Mouse (Mus musculus) intestine, embryonic 16.5 days (tissue): ENCODE results near the gene Spem1. TPM values are rescaled to one million over a fixed set of nuclear protein-coding genes. Genes with fewer than 3 reads are reported as not detected.

Source experiments
- ATAC-seq: fragments of 200-750 bp; cut with Nextera tagmentation; 2 replicates; pipeline ENCODE4 v1.8.0; 2017; ENCODE audit warnings: moderate TSS enrichment, moderate library complexity
- H3K27ac ChIP-seq: fragments of 300-500 bp; sonication (generic); 2 replicates; pipeline ENCODE4 v1.5.1; 2014; ENCODE audit warnings: mild to moderate bottlenecking, low read length
- H3K27me3 ChIP-seq: fragments of 300-500 bp; sonication (generic); replicated peaks from 2 replicates; pipeline ENCODE4 v1.6.1; 2014; ENCODE audit warnings: low read length, control low read depth, mixed read lengths; ENCODE audit not compliant: control insufficient read depth, insufficient read depth
- H3K36me3 ChIP-seq: fragments of 300-500 bp; sonication (generic); 2 replicates; pipeline ENCODE4 v1.6.1; 2014; ENCODE audit warnings: low read length, control low read depth; ENCODE audit not compliant: control insufficient read depth, insufficient read depth
- H3K4me1 ChIP-seq: fragments of 300-500 bp; sonication (generic); 2 replicates; pipeline ENCODE4 v1.6.1; 2014; ENCODE audit warnings: low read length, control low read depth, mixed read lengths; ENCODE audit not compliant: control insufficient read depth, insufficient read depth
- H3K4me2 ChIP-seq: fragments of 300-500 bp; sonication (generic); 2 replicates; pipeline ENCODE4 v1.6.1; 2014; ENCODE audit warnings: low read depth, low read length, control low read depth
- H3K4me3 ChIP-seq: fragments of 300-500 bp; sonication (generic); 2 replicates; pipeline ENCODE4 v1.5.1; 2014; ENCODE audit warnings: mild to moderate bottlenecking, low read length
- H3K9ac ChIP-seq: fragments of 300-500 bp; sonication (generic); 2 replicates; pipeline ENCODE4 v1.6.1; 2014; ENCODE audit warnings: low read depth, low read length
- H3K9me3 ChIP-seq: fragments of 300-500 bp; sonication (generic); 2 replicates; pipeline ENCODE4 v1.6.1; 2016; ENCODE audit warnings: low read length, control low read depth; ENCODE audit not compliant: control insufficient read depth
- WGBS: fragments of 180-500 bp; shearing (Covaris S2); extraction: QIAGEN DNeasy Blood & Tissue Kit; methylation state at CpG from one replicate; pipeline ENCODE4 v1.1.7; 2014; 5-methylcytosine and 5-hydroxymethylcytosine counted together
- polyA plus RNA-seq: library from polyadenylated mRNA; unstranded; fragments of >200 nt; fragmentation: Nextera tagmentation; extraction: Ambion mirVana; gene quantifications from 2 replicates; pipeline ENCODE4 v1.2.1, GENCODE M21; 2015

Gene Spem1
- polyA plus RNA-seq, 1 experiment from 2014 or later, result not detected

DNA sequence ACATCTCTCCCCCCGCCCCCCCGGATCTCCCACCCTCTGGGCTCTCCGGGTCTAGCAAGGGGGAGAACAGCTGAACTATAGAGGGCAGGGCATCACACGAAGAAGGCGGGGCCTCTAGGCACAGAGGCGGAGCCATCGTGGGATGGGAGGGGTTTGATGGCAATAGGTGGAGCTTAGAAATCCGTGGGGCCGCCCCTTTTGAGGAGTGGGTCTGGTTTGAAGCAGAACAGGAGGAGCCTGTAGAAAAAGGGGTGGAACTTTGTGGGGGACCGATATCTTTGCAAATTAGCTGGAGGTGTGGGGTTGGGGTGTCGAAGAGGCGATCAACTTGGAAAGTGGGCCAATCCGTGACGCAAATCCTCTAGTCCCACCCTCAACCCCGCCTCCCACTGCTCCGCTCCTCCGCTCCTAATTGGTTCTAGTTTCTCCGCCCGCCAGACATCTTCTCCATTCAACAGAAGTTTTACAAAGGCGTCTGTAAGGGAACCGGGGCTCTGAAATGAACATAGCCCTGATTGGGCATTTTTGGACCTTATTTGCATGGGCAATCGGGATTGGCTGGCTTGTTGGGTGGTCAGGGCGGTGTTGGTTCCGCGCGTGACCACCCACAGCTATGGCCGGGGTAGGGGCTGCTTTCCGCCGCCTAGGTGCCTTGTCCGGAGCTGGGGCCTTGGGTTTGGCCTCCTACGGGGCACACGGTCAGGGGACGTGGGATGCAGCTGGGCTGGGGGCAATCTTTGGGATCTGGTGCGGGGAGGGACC, 16.2 kb upstream of the Spem1 start, which contains the start of gene Tmem256:
Gene Tmem256 (plus strand): TSS at position 563 of the 762 bp plus-strand sequence.
- 0 out of 2 replicates have a peak, but pooled peaks cover 3% of the 10 kb centered on the region for H3K36me3 ChIP-seq
- peak within 1 kb of the TSS; percentile 93 for H3K27ac ChIP-seq
- WGBS, result 0% methylated on average over 34 of the region's 34 CpGs
- no peaks in the 10 kb centered on the region for H3K9me3 ChIP-seq
- peak within 1 kb of the TSS; percentile 71 for H3K4me3 ChIP-seq
- H3K4me2 ChIP-seq, result peak within 1 kb of the TSS; percentile 95
- peak within 1 kb of the TSS; percentile 79 for H3K9ac ChIP-seq
- peak; percentile 93 for ATAC-seq
- peaks cover 29% of the 10 kb centered on the region for H3K4me1 ChIP-seq
- H3K27me3 ChIP-seq, result peaks cover 5% of the 10 kb centered on the region; the same call in 1 of the 2 replicates

DNA sequence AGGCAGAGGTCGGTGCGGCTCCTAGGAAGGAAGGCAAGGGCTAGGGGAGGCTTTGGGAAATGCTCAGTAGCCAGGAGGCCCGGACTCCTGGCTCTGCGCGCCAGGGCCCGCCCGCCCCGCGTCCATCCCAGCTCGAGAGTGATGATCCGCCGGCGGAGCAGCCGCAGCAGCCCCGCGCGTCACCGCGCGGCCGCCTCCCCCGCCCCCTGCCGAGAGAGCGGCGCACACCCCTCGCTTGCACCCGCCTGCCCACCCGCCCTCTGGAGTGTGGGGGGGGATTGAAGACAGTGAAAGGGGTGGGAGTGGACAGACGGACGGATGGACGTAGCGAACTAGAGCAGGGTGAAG, 15.6 kb upstream of the Spem1 start, which contains the start of gene Nlgn2:
Gene Nlgn2 (minus strand): TSS at position 181 of the 348 bp plus-strand sequence.
- H3K27ac ChIP-seq, result peak within 1 kb of the TSS; percentile 93
- H3K9me3 ChIP-seq, result no peaks in the 10 kb centered on the region
- WGBS, result 0% methylated on average over 31 of the region's 32 CpGs
- H3K4me2 ChIP-seq, result peak within 1 kb of the TSS; percentile 95
- peak within 1 kb of the TSS; percentile 71 for H3K4me3 ChIP-seq
- ATAC-seq, result peak; percentile 64
- H3K36me3 ChIP-seq, result 0 out of 2 replicates have a peak, but pooled peaks cover 3% of the 10 kb centered on the region
- peak within 1 kb of the TSS; percentile 79 for H3K9ac ChIP-seq
- peaks cover 5% of the 10 kb centered on the region; the same call in 1 of the 2 replicates for H3K27me3 ChIP-seq
- H3K4me1 ChIP-seq, result peaks cover 29% of the 10 kb centered on the region

DNA sequence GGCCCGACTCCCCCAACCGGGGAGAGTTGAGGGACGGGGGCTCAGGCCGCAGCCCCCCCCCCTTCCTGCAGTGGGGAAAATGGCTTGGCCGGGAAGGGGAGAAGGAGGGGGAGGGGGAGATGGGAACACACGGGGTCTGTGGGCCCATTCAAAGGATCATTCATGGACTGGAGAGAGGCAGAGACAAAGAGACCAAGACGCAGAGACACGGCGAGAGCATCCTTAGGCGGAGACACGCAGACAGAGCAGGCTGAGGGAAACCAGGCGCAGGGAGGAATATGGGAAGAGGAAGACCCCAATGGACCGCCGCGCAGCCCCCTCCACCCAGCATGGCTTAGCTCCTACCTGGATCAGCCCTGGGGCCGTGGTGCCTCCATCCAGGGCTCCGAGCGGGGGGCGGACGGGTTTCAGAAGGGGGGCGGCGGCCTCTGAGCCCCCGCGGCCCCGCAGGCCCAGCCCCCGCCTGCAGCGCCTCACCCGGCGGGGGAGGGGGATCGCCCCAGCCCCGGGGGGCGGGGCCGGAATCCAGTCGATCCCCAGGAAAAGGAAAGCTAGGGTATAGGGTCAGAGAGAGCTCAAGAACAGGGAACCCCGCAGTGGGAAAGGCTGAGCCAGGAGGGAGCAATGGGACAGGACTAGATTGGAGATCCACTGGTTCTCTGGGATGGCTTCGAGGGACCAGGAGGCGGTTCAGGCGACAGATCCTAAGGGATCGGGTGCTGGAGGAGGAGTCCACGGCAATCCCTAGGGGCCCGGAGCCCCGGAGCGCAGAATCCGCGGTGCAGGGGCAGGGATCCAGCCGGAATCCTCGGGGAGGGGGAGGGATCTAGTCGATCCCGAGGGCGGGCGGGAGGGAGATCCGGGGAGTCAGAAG, 15.0 kb upstream of the Spem1 start:
- Histone ChIP-seq H3K9me3 (no peaks in the 10 kb centered on the region), H3K27me3 (peaks cover 5% of the 10 kb centered on the region; the same call in 1 of the 2 replicates), H3K9ac (peak overlapping the region; percentile 79), H3K4me2 (peak overlapping the region; percentile 95), H3K4me3 (peak overlapping the region; percentile 71), H3K36me3 (0 out of 2 replicates have a peak, but pooled peaks cover 3% of the 10 kb centered on the region), H3K27ac (peak overlapping the region; percentile 81), H3K4me1 (peaks cover 29% of the 10 kb centered on the region)
- WGBS, result 2% methylated on average over 49 of the region's 52 CpGs
- peak; percentile 7; the same call in 1 of the 2 replicates for ATAC-seq

DNA sequence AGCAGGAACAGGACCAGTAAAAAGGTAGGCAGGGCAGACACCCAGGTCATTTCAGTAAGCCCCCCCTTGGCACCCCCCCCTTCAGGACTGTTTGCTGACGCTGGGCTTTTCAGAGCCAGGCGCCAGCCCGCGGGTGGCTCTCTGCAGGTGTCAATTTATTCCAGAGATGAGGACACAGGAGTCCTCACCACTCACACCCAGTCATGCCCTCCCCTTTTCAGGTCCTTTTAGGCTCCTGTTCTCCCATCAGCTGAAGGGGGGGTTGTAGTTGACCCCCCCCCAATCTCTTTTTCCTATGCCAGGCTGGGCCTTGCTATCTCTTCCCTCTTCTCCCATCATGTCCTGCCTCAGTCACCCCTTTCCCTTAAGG, 14.0 kb upstream of the Spem1 start:
- H3K9ac ChIP-seq, result peak overlapping the region; percentile 78

DNA sequence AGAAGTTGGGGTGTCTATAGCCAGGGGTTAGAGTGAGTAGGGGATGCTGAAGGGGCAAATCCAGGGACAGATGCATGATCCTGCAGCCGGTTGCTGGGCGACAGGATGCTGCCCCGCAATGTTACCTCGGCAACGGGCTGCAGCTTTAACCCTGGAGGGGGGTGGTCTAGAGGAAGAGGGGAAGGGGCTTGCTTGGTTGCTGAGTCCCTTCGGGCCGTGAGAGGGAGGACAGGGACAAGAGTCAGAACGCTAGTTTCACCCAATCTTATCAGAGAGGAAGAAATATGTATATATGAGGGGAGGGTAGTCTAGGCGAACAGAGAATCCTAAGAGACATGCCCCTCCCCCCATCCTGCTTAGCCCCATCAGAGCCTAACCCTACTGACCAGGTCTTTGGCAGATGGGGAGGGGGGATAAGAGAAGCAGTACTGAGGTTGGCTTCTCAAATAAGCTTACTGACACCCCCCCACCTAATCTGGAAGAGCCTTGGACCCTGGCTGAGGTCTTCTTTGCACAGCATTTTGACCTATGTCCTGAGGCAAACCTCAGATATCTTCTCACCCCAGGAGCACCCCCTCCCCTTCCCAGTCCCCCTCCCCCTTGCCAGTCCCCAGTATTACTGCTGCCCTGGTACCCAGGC, 13.5 kb upstream of the Spem1 start:
- Histone ChIP-seq H3K27me3 (peaks cover 5% of the 10 kb centered on the region; the same call in 1 of the 2 replicates), H3K4me2 (peak overlapping the region; percentile 95), H3K27ac (no peak overlapping the region), H3K9me3 (no peaks in the 10 kb centered on the region), H3K9ac (peak overlapping the region; percentile 78), H3K36me3 (0 out of 2 replicates have a peak, but pooled peaks cover 3% of the 10 kb centered on the region), H3K4me3 (peak overlapping the region; percentile 71; the same call in 1 of the 2 replicates), H3K4me1 (peaks cover 29% of the 10 kb centered on the region)
- no peak for ATAC-seq
- WGBS, result 26% methylated on average over 9 of the region's 9 CpGs

More for the DNA sequence above, 14.0 kb upstream of the Spem1 start:
- no peak for ATAC-seq
- WGBS, result 29% methylated on average over 4 of the region's 4 CpGs
- peak overlapping the region; percentile 71 for H3K4me3 ChIP-seq
- H3K9me3 ChIP-seq, result no peaks in the 10 kb centered on the region
- 0 out of 2 replicates have a peak, but pooled peaks cover 3% of the 10 kb centered on the region for H3K36me3 ChIP-seq
- no peak overlapping the region for H3K27ac ChIP-seq
- H3K4me1 ChIP-seq, result peaks cover 29% of the 10 kb centered on the region
- H3K27me3 ChIP-seq, result peaks cover 5% of the 10 kb centered on the region; the same call in 1 of the 2 replicates
- peak overlapping the region; percentile 95 for H3K4me2 ChIP-seq

DNA sequence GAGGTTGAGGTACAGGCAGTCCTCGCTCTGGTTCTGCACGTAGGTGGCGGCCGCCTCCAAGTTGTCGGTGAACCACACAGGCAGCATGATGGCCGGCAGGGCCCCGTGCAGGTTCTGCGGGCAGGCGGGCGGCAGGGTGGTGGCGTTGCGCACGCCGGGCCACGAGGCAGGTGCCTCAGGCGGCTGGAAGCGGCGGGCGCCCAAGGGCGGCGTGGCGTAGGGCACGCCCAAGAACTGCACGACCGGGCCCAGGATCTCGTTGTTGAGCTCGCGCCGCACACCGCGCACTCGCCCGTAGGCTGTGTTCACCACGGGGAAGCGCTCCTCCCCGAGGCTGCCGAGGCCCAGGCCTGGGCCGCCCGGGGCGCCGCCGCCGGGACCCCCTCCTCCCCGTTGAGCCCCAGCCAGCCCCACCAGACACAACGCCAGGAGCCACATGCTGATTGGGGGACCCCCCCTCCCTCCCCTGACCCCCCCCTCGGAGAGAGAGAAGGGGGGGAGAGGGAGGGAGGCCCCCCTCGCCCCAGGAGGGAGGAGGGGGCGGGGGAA, 12.1 kb upstream of the Spem1 start:
- Histone ChIP-seq H3K36me3 (0 out of 2 replicates have a peak, but pooled peaks cover 3% of the 10 kb centered on the region), H3K9me3 (no peaks in the 10 kb centered on the region), H3K4me2 (peak overlapping the region; percentile 95), H3K4me3 (peak overlapping the region; percentile 45), H3K4me1 (peaks cover 29% of the 10 kb centered on the region), H3K27me3 (peaks cover 5% of the 10 kb centered on the region; the same call in 1 of the 2 replicates), H3K9ac (peak overlapping the region; percentile 78), H3K27ac (0 out of 2 replicates have a peak overlapping the region, but pooled peaks have one; percentile 2)
- no peak for ATAC-seq
- WGBS, result 6% methylated on average over 46 of the region's 48 CpGs

DNA sequence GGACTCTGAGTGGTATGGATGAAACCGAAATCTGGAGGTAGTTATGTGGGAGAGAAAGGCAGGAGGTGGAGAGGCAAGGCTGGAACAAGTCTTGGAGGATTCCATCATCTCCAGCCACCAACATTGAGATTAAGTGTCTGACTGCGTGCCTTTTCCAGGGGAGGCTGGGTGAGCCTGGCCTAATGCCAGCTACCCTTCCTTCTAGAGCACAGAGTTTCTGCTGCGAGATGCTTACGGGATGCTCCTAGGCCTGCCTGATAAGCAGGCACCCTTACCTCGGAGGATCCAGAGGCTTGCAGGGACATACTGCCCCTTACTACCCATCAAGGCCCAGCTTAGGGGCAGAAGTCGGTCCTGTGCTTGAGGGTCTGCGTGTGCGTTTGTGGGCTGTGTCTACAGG, 11.6 kb upstream of the Spem1 start:
- no peaks in the 10 kb centered on the region for H3K9me3 ChIP-seq
- peak overlapping the region; percentile 95 for H3K4me2 ChIP-seq
- H3K36me3 ChIP-seq, result peaks cover 3% of the 10 kb centered on the region; the same call in 1 of the 2 replicates
- ATAC-seq, result no peak
- H3K9ac ChIP-seq, result peak overlapping the region; percentile 78
- WGBS, result 50% methylated on average over 8 of the region's 8 CpGs
- peak overlapping the region; percentile 45 for H3K4me3 ChIP-seq
- peaks cover 5% of the 10 kb centered on the region; the same call in 1 of the 2 replicates for H3K27me3 ChIP-seq
- H3K4me1 ChIP-seq, result peaks cover 29% of the 10 kb centered on the region
- 0 out of 2 replicates have a peak overlapping the region, but pooled peaks have one; percentile 2 for H3K27ac ChIP-seq

DNA sequence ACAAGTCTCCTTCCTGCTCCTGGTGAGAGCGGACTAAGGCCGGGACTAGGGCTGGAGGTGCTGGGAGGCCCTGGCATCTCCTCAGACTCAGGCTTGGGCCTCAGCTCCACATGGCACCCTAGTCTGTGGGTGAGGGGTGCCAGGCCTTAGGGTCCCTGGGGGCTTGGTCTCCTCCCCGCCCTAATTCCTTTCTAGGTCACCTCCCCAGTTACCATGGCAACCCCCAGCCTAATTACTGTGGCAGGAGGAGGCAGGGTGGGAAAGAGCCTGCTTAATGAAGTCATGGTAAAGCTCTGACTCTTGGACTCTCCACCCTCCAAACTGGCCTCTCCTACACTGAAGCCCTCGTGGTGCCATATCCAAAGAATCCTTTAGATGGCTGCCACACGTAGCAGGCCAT, 6.9 kb upstream of the Spem1 start:
- Histone ChIP-seq H3K4me1 (peaks cover 7% of the 10 kb centered on the region), H3K36me3 (peaks cover 13% of the 10 kb centered on the region; the same call in 1 of the 2 replicates), H3K9ac (no peak overlapping the region), H3K9me3 (no peaks in the 10 kb centered on the region), H3K4me3 (no peak overlapping the region), H3K27ac (no peak overlapping the region), H3K4me2 (no peak overlapping the region), H3K27me3 (no peaks in the 10 kb centered on the region)
- ATAC-seq, result 0 out of 2 replicates have a peak, but pooled peaks have one; percentile 34
- 70% methylated on average over 5 of the region's 5 CpGs for WGBS
